Mouse (Mus musculus): ENCODE data around the gene Heph. TPM values are rescaled to one million over a fixed set of nuclear protein-coding genes. Genes with fewer than 3 reads are reported as not detected.
"Not testable (repeated sequence)": the region's sequence is repeated elsewhere in the genome, so short reads cannot be mapped to it uniquely, and the experiment has no call there.

Heph gene
- 1.8 and 4.9 TPM in 2 replicates for polyA plus RNA-seq (2014; fragmentation: Nextera tagmentation; extraction: Ambion mirVana)

GRCm38 (mm10) chrX:96455149-96455548 lies at the start of gene Heph:
TSS of gene Heph (plus strand) at chrX:96455359.
- Histone ChIP-seq H3K27ac (ENCODE audit: low read depth, low read length) (no peak within 1 kb of the TSS), H3K27me3 (ENCODE audit: control insufficient read depth, insufficient read depth, low read length) (no peaks in the 10 kb centered on the region), H3K9me3 (ENCODE audit: control insufficient read depth, low read length) (no peaks in the 10 kb centered on the region), H3K4me3 (ENCODE audit: low read depth, low read length) (no peak within 1 kb of the TSS), H3K36me3 (ENCODE audit: control insufficient read depth, insufficient read depth, low read length) (no peaks in the 10 kb centered on the region), H3K4me1 (ENCODE audit: control insufficient read depth, insufficient read depth, low read length) (no peaks in the 10 kb centered on the region), H3K9ac (replicated peaks; ENCODE audit: low read depth, low read length) (no peak within 1 kb of the TSS), H3K4me2 (ENCODE audit: low read depth, low read length) (peak within 1 kb of the TSS; percentile 9; the same call in 1 of the 2 replicates)
- 54% methylated on average over 2 of the region's 2 CpGs for WGBS
- no peak for ATAC-seq (ENCODE audit: low read depth)

- H3K27ac ChIP-seq (ENCODE audit: low read depth, low read length); ATAC-seq (ENCODE audit: low read depth); H3K4me1 ChIP-seq (ENCODE audit: control insufficient read depth, insufficient read depth, low read length); H3K27me3 ChIP-seq (ENCODE audit: control insufficient read depth, insufficient read depth, low read length); H3K9ac ChIP-seq (replicated peaks; ENCODE audit: low read depth, low read length); H3K36me3 ChIP-seq (ENCODE audit: control insufficient read depth, insufficient read depth, low read length); H3K9me3 ChIP-seq (ENCODE audit: control insufficient read depth, low read length); H3K4me3 ChIP-seq (ENCODE audit: low read depth, low read length); H3K4me2 ChIP-seq (ENCODE audit: low read depth, low read length): not testable (repeated sequence)
- 77% methylated on average over 4 of the region's 4 CpGs for WGBS
These were observed 39.8 kb upstream of the Heph start for GRCm38 (mm10) chrX:96415351-96415750.

- H3K4me3 ChIP-seq (ENCODE audit: low read depth, low read length): no peak overlapping the region
- no peaks in the 10 kb centered on the region for H3K36me3 ChIP-seq (ENCODE audit: control insufficient read depth, insufficient read depth, low read length)
- no peaks in the 10 kb centered on the region for H3K27me3 ChIP-seq (ENCODE audit: control insufficient read depth, insufficient read depth, low read length)
- no peak overlapping the region for H3K9ac ChIP-seq (replicated peaks; ENCODE audit: low read depth, low read length)
- H3K4me2 ChIP-seq (ENCODE audit: low read depth, low read length): no peak overlapping the region
- H3K4me1 ChIP-seq (ENCODE audit: control insufficient read depth, insufficient read depth, low read length): no peaks in the 10 kb centered on the region
- ATAC-seq (ENCODE audit: low read depth): no peak
- WGBS: 95% methylated on average over 1 of the region's 1 CpGs
- no peaks in the 10 kb centered on the region for H3K9me3 ChIP-seq (ENCODE audit: control insufficient read depth, low read length)
- no peak overlapping the region for H3K27ac ChIP-seq (ENCODE audit: low read depth, low read length)
These were observed 38.2 kb upstream of the Heph start for GRCm38 (mm10) chrX:96416970-96417369.

GRCm38 (mm10) chrX:96417733-96418132 lies 37.4 kb upstream of the Heph start:
- Histone ChIP-seq H3K27ac (ENCODE audit: low read depth, low read length) (no peak overlapping the region), H3K27me3 (ENCODE audit: control insufficient read depth, insufficient read depth, low read length) (no peaks in the 10 kb centered on the region), H3K4me2 (ENCODE audit: low read depth, low read length) (no peak overlapping the region), H3K9ac (replicated peaks; ENCODE audit: low read depth, low read length) (no peak overlapping the region), H3K9me3 (ENCODE audit: control insufficient read depth, low read length) (no peaks in the 10 kb centered on the region), H3K36me3 (ENCODE audit: control insufficient read depth, insufficient read depth, low read length) (no peaks in the 10 kb centered on the region), H3K4me1 (ENCODE audit: control insufficient read depth, insufficient read depth, low read length) (no peaks in the 10 kb centered on the region), H3K4me3 (ENCODE audit: low read depth, low read length) (no peak overlapping the region)
- ATAC-seq (ENCODE audit: low read depth): no peak
- 50% methylated on average over 1 of the region's 1 CpGs for WGBS

GRCm38 (mm10) chrX:96419383-96419782 lies 35.8 kb upstream of the Heph start:
- Histone ChIP-seq H3K4me1 (ENCODE audit: control insufficient read depth, insufficient read depth, low read length) (no peaks in the 10 kb centered on the region), H3K27me3 (ENCODE audit: control insufficient read depth, insufficient read depth, low read length) (no peaks in the 10 kb centered on the region), H3K4me3 (ENCODE audit: low read depth, low read length) (no peak overlapping the region), H3K4me2 (ENCODE audit: low read depth, low read length) (no peak overlapping the region), H3K27ac (ENCODE audit: low read depth, low read length) (no peak overlapping the region), H3K9me3 (ENCODE audit: control insufficient read depth, low read length) (no peaks in the 10 kb centered on the region), H3K9ac (replicated peaks; ENCODE audit: low read depth, low read length) (no peak overlapping the region), H3K36me3 (ENCODE audit: control insufficient read depth, insufficient read depth, low read length) (no peaks in the 10 kb centered on the region)
- no peak for ATAC-seq (ENCODE audit: low read depth)

- no peak for ATAC-seq (ENCODE audit: low read depth)
- Histone ChIP-seq H3K27me3 (ENCODE audit: control insufficient read depth, insufficient read depth, low read length) (no peaks in the 10 kb centered on the region), H3K9ac (replicated peaks; ENCODE audit: low read depth, low read length) (no peak within 1 kb of the TSS), H3K4me1 (ENCODE audit: control insufficient read depth, insufficient read depth, low read length) (no peaks in the 10 kb centered on the region), H3K4me3 (ENCODE audit: low read depth, low read length) (0 out of 2 replicates have a peak within 1 kb of the TSS, but pooled peaks have one; percentile 11), H3K9me3 (ENCODE audit: control insufficient read depth, low read length) (no peaks in the 10 kb centered on the region), H3K36me3 (ENCODE audit: control insufficient read depth, insufficient read depth, low read length) (no peaks in the 10 kb centered on the region), H3K4me2 (ENCODE audit: low read depth, low read length) (peak within 1 kb of the TSS; percentile 9; the same call in 1 of the 2 replicates), H3K27ac (ENCODE audit: low read depth, low read length) (no peak within 1 kb of the TSS)
- WGBS: 19% methylated on average over 9 of the region's 9 CpGs
These were observed 1.2 kb downstream of the Heph start, which contains the start of gene Hsf3 for GRCm38 (mm10) chrX:96456201-96456963. TSS of gene Hsf3 (minus strand) at chrX:96456294.

GRCm38 (mm10) chrX:96501580-96501979 lies 46.4 kb downstream of the Heph start:
- no peaks in the 10 kb centered on the region for H3K4me1 ChIP-seq (ENCODE audit: control insufficient read depth, insufficient read depth, low read length)
- no peaks in the 10 kb centered on the region for H3K36me3 ChIP-seq (ENCODE audit: control insufficient read depth, insufficient read depth, low read length)
- no peak overlapping the region for H3K4me3 ChIP-seq (ENCODE audit: low read depth, low read length)
- no peak overlapping the region for H3K4me2 ChIP-seq (ENCODE audit: low read depth, low read length)
- H3K9ac ChIP-seq (replicated peaks; ENCODE audit: low read depth, low read length): no peak overlapping the region
- WGBS: 69% methylated on average over 1 of the region's 1 CpGs
- no peak overlapping the region for H3K27ac ChIP-seq (ENCODE audit: low read depth, low read length)
- no peaks in the 10 kb centered on the region for H3K27me3 ChIP-seq (ENCODE audit: control insufficient read depth, insufficient read depth, low read length)
- no peak for ATAC-seq (ENCODE audit: low read depth)
- H3K9me3 ChIP-seq (ENCODE audit: control insufficient read depth, low read length): no peaks in the 10 kb centered on the region

Other genes starting within 250 kb of the Heph start
- gene Vsig4, start 161.9 kb upstream of the Heph start, polyA plus RNA-seq (2014; fragmentation: Nextera tagmentation; extraction: Ambion mirVana): not detected in 2 replicates
- not detected in 2 replicates for gene Hsf3, start 935 bp downstream of the Heph start, polyA plus RNA-seq (2014; fragmentation: Nextera tagmentation; extraction: Ambion mirVana)